Mouse (Mus musculus) frontal cortex, postnatal 10 days (tissue): ENCODE results near the gene Kank3.
A peak's percentile ranks its signal among the peaks of the same experiment; 100 is the strongest.
"Not testable (repeated sequence)": the region's sequence is repeated elsewhere in the genome, so short reads cannot be mapped to it uniquely, and the experiment has no call there.

Experiments
- DNase-seq, 2 experiments: peaks; one replicate each; pipeline ENCODE4 v3.0.0; 2022; ENCODE audit warnings: low spot score in 2 of 2, mixed read lengths in 1 of 2

Gene Kank3

GRCm38 (mm10) chr17:33807181-33807888, 3.0 kb upstream of the Kank3 start:
- DNase-seq: no peak

- no peak for DNase-seq
These were observed 2.1 kb upstream of the Kank3 start for GRCm38 (mm10) chr17:33808192-33808591.

- DNase-seq: no peak
These were observed 810 bp downstream of the Kank3 start for GRCm38 (mm10) chr17:33811142-33811516.

GRCm38 (mm10) chr17:33812475-33812874, 2.2 kb downstream of the Kank3 start:
- DNase-seq: no peak

GRCm38 (mm10) chr17:33812990-33813389, 2.7 kb downstream of the Kank3 start:
- DNase-seq: no peak

DNA sequence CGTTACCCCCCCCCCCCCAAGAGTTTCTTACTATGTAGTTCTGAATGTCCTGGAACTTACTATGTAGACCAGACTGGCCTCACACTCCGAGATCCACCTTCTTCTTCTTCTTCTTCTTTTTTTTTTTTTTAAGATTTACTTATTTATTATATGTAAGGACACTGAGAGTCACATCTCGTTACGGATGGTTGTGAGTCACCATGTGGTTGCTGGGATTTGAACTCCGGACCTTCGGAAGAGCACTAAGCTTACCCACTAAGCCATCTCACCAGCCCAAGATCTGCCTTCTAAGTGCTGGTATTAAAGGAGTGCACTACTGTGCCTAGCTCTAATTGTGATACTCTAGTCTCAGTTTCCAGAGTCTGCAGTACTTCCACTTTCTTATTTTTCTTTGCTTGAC, 5.1 kb downstream of the Kank3 start:
- no peak for DNase-seq

- DNase-seq: no peak
These were observed 6.3 kb downstream of the Kank3 start for GRCm38 (mm10) chr17:33816612-33817011.

GRCm38 (mm10) chr17:33817184-33817968, 7.1 kb downstream of the Kank3 start:
- peak; percentile 86 for DNase-seq

- DNase-seq: peak in 1 of 2 experiments; percentile 46
These were observed 7.8 kb downstream of the Kank3 start for GRCm38 (mm10) chr17:33817969-33818643.

- DNase-seq: no peak
These were observed 12.2 kb downstream of the Kank3 start for GRCm38 (mm10) chr17:33822436-33822959.

- not testable (repeated sequence) for DNase-seq
These were observed 12.9 kb downstream of the Kank3 start for GRCm38 (mm10) chr17:33823171-33823570.

GRCm38 (mm10) chr17:33824084-33824996, 14.0 kb downstream of the Kank3 start, which contains the start of the genes Rps28 and Ndufa7:
Gene Rps28 (minus strand): TSS chr17:33824562.
Gene Ndufa7 (plus strand): TSS chr17:33824572.
- peak; percentile 95 to 98 for DNase-seq

DNA sequence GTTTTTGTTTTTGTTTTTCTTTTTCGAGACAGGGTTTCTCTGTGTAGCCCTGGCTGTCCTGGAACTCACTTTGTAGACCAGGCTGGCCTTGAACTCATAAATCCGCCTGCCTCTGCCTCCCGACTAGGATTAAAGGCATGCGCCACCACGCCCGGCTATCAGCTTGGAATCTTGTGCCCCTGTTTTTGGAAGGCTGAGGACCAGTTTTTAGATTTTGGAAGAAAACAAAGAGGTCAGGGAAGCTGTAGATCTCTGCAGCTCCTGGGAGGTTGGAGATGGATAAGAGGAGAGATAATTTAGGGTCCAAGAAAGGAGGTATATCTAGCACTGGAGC, 14.6 kb downstream of the Kank3 start:
- not testable (repeated sequence) for DNase-seq

- no peak for DNase-seq
These were observed 15.1 kb downstream of the Kank3 start for GRCm38 (mm10) chr17:33825462-33825861.

- peak in 1 of 2 experiments; percentile 56 for DNase-seq
These were observed 16.5 kb downstream of the Kank3 start for GRCm38 (mm10) chr17:33826850-33827249.

DNA sequence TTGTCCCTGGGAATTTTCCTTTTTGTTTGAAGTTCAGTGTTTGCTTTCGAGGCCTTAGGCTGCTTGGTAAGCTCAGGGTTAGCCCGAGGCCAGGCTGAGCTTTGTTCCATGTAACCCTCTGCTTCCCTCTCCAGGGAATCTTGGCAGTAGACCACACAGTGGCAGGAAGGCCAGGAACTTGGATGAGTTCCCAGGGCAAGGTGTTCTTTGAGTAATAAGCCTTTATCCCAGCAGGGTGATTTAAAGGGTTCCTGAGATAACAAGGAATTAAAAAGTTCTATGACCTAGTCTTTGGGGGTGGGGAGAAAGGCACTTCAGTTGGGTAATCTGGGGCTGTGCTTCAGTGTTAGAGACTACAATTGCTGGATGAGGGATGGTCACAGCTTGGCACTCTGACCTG, 18.6 kb downstream of the Kank3 start:
- DNase-seq: no peak

GRCm38 (mm10) chr17:33829561-33829960, 19.2 kb downstream of the Kank3 start:
- DNase-seq: no peak

DNA sequence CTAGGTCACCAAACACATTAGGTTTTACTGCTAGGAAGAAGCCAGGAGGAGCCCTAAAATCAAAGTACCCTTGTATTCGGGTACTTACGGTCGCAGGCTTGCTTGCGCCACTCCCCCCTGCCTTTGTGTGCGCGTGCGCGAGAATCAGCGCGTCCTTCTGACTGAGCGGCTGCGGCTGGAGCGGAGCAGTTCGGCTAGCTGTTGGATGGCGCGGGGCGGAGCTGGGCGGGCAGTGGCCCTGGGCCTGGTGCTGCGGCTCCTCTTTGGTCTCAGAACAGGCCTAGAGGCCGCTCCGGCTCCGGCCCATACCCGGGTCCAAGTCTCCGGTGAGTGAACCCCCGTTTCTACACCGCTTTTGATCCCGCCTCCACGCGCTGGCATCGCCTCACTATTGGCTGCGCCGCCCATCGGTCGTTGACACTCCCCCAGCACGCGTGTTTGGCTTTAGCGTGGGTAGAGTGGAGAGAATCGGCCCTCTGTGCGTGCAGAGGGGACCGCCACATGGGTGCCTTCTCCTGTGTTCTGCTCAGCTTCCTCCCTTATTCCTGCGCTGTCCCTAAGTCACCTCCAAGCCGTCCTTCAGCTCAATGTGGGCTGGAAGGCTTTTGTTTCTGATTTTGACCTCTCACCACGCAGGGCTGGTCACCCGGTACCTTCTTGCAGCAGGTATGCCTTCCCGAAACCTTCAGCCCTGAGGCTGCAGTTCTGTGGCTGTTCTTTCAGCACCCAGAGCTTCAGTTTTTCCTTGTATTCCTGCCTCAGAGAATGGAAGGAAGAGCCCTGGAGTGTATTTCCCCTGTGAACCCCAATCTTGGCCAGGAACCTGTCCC, 32.9 kb downstream of the Kank3 start, which contains the start of gene Cd320:
Cd320 (plus strand) TSS at position 126 of the 830 bp plus-strand sequence.
- DNase-seq: peak; percentile 78 to 89

- DNase-seq: no peak
These were observed 33.9 kb downstream of the Kank3 start for GRCm38 (mm10) chr17:33844196-33844595.

- no peak for DNase-seq
These were observed 37.8 kb downstream of the Kank3 start for GRCm38 (mm10) chr17:33848139-33848538.
